Mouse (Mus musculus) left cerebral cortex, adult 2 months (tissue): ENCODE data around the gene Galnt18. TPM values are rescaled to one million over a fixed set of nuclear protein-coding genes. Genes with fewer than 3 reads are reported as not detected.

Source experiments
- DNase-seq, 2 experiments: peaks; one replicate each; pipeline ENCODE4 v3.0.0; 2021 to 2022; ENCODE audit warnings: low spot score in 2 of 2, mixed read lengths in 1 of 2; ENCODE audit errors: extremely low spot score in 1 of 2
- H3K27ac ChIP-seq: fragments of 200-600 bp; 2 replicates; pipeline ENCODE4 v1.8.1; 2022
- H3K4me3 ChIP-seq: fragments of 200-600 bp; 2 replicates; pipeline ENCODE4 v1.8.1; 2022
- CTCF ChIP-seq: fragments of 200-600 bp; IDR thresholded peaks from 2 replicates; pipeline ENCODE4 v1.8.1; 2022; ENCODE audit warnings: antibody characterized with exemption, mild to moderate bottlenecking, moderate library complexity
- intact Hi-C: fragments of 180-260 bp; cut with DNase I; formaldehyde crosslinking; loops from one replicate; pipeline ENCODE4 v1.15.1; 2025
- total RNA-seq, 2 experiments: library from RNA; stranded (reverse); gene quantifications; 2 replicates each; pipeline ENCODE4 v1.2.3; 2021

Gene Galnt18
- total RNA-seq, 2 experiments from 2014 or later, result 42.0 to 42.3 TPM

- Histone ChIP-seq H3K4me3 (no peak overlapping the region), H3K27ac (no peak overlapping the region)
- TF ChIP-seq CTCF, result no peak
- intact Hi-C loops, result no loop called here
- DNase-seq, result no peak
Observed at GRCm38 (mm10) chr7:111770585-111770984, 9.2 kb downstream of the Galnt18 start.

DNA sequence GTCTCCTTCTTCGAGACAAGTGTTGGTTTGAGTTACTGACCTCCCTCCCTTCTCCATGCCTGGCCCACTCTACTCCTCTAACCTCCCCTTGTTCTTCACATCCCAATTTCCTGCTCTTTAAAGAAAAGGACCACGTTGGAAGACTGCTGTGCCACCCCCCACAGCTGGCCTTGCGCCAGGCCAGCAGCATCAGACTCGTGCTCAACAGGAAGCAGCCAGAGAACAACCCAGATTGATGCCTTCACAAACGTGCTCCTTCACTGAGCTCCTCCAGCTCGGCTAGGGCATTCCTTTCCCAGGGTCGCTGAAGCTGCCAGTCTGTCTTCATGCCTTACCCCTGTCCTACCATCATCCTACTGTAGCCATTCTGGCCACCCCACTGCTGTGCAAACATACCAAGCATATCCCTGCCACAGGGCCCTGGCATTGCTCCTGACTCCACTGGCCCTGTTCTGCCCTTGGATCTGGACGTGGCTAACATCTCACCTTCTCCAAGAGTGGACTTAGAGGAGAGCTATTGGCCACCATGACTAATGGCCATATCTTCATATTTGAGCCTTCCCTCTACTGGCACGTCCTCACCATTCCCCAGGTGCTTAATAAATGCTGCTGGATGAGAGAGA, 13.5 kb downstream of the Galnt18 start:
- Histone ChIP-seq H3K27ac (no peak overlapping the region), H3K4me3 (no peak overlapping the region)
- TF ChIP-seq CTCF, result no peak
- no peak for DNase-seq
- intact Hi-C loops, result no loop called here

DNA sequence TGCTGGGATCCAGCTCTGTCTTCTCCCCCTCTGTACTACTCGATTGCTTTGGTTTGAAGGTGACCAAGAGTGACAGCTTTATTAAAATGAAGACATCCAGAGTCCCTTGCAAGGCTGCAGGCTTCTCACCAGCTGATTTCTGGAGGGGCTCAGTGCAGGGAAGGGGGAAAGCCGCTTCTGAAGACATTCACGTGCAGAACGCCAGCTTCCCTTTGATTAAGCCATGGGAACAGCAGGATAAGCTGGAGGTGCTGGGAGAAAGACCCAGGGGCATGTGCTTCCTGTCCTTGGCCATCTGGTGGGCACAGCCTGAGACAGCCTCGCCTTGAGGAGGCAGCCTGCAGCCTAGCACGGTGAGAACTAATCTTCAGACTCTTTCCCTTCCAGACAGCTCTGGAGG, 17.0 kb downstream of the Galnt18 start:
- Histone ChIP-seq H3K27ac (no peak overlapping the region), H3K4me3 (no peak overlapping the region)
- intact Hi-C loops, result no loop called here
- TF ChIP-seq CTCF, result no peak
- DNase-seq, result no peak

- intact Hi-C loops, result no loop called here
- H3K4me3 ChIP-seq, result no peak overlapping the region
- peak overlapping the region; percentile 20; the same call in 1 of the 2 replicates for H3K27ac ChIP-seq
- TF ChIP-seq CTCF, result peak; percentile 5
- DNase-seq, result no peak
Observed at GRCm38 (mm10) chr7:111748571-111749071, 31.2 kb downstream of the Galnt18 start.

- Histone ChIP-seq H3K4me3 (no peak overlapping the region), H3K27ac (no peak overlapping the region)
- intact Hi-C loops, result no loop called here
- DNase-seq, result no peak
- no peak for TF ChIP-seq CTCF
Observed at GRCm38 (mm10) chr7:111744770-111745169, 35.0 kb downstream of the Galnt18 start.

GRCm38 (mm10) chr7:111741595-111741994, 38.2 kb downstream of the Galnt18 start:
- intact Hi-C loops, result no loop called here
- no peak for TF ChIP-seq CTCF
- DNase-seq, result no peak
- Histone ChIP-seq H3K4me3 (no peak overlapping the region), H3K27ac (no peak overlapping the region)

- TF ChIP-seq CTCF, result no peak
- intact Hi-C loops, result no loop called here
- Histone ChIP-seq H3K27ac (no peak overlapping the region), H3K4me3 (no peak overlapping the region)
- no peak for DNase-seq
Observed at GRCm38 (mm10) chr7:111740091-111740490, 39.7 kb downstream of the Galnt18 start.

- Histone ChIP-seq H3K27ac (no peak overlapping the region), H3K4me3 (no peak overlapping the region)
- TF ChIP-seq CTCF, result no peak
- intact Hi-C loops, result no loop called here
- no peak for DNase-seq
Observed at GRCm38 (mm10) chr7:111739371-111739765, 40.4 kb downstream of the Galnt18 start.

DNA sequence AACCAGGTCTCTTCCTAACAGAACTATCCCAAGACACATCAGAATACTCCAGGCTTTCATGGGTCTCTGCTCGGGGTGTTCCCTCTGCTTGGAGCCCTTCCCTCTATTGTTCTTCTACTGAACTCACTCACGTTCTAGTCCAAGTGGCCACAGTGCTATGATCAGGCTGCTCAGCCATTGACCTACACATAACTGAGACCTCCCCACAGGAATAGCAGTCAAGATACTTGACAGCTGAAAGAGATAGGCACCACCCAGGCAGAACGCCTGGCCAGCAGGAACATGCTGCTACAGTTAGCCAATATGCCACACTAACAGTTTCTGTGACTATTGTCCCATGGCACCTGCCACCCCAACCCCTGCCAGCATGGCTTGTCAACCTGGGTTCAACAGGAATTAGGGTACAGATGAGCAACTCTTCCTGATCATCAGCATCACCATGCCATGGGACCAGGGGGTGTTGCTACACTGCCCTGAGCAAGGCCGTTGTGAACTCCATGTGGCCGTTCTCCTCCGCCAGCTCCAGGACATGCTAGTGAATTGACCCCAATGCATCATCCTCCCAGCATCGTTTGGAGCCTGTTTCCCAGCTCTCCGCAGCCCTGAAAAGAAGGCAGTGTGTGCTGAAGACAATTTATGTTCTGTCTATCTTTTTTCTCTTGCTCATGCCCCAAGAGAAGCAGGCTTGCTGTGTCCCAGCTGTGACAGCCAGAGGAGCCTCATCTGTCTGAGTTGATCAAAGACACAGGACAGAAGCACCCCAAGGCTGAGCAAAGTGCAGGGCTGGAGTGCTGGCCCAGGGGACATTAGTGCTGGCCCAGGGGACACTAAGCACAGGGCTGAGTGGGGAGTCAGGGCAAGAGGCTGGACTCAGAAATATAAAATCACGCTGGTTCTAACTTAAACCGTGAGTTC, 41.1 kb downstream of the Galnt18 start:
- no peak for TF ChIP-seq CTCF
- intact Hi-C loops, result no loop called here

GRCm38 (mm10) chr7:111737426-111737825, 42.4 kb downstream of the Galnt18 start:
- DNase-seq, result no peak
- intact Hi-C loops, result no loop called here
- Histone ChIP-seq H3K27ac (no peak overlapping the region), H3K4me3 (no peak overlapping the region)
- no peak for TF ChIP-seq CTCF

More for the DNA sequence above, 41.1 kb downstream of the Galnt18 start:
- H3K4me3 ChIP-seq, result no peak overlapping the region
- H3K27ac ChIP-seq, result peak overlapping the region; percentile 15
- DNase-seq, result no peak

DNA sequence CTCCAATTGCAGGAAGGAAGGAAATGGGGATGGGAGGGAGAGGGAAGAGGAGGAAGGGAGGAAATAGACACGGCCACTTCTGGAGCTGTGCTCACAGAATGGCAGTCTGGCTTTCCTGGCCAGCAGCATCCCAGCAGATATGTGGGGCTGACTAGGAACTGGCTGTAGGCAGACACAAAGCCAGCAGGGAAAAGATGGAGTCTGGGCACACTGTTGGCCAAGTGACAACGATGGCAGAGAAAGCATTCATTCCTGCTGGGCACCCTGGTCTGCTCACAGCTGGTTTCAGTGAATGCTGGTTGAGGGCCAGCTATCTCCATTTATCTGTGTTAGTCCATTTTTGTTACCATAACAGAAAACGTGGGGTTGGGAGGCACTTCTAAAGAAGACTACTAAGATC, 43.4 kb downstream of the Galnt18 start:
- DNase-seq, result no peak
- TF ChIP-seq CTCF, result no peak
- intact Hi-C loops, result no loop called here
- Histone ChIP-seq H3K4me3 (no peak overlapping the region), H3K27ac (peak overlapping the region; percentile 34)
